Mouse (Mus musculus): ENCODE data around the gene Spen.

- TF ChIP-seq CTCF (IDR thresholded peaks at IDR 0.05; ENCODE audit: extremely low read depth, insufficient read depth, low read length) (no peak), POLR2A (IDR thresholded peaks at IDR 0.05; ENCODE audit: extremely low read depth, insufficient read depth, low read length) (no peak)
Observed at GRCm38 (mm10) chr4:141501058-141501457, 37.3 kb downstream of the Spen start.
